Mouse (Mus musculus) brain, embryonic 14.5 days (tissue): ENCODE measurements at regions not wholly inside any gene's neighbourhood (a gene's known extent, or its start where the extent isn't known, plus 50 kb on each side); places are given as distances from the start of the nearest gene placed in this dataset.

Source experiments
- CTCF ChIP-seq: fragments of 200-500 bp; IDR thresholded peaks from 2 replicates; pipeline ENCODE4 v1.5.1; 2012; ENCODE audit warnings: inconsistent platforms, mild to moderate bottlenecking, moderate library complexity, borderline replicate concordance; ENCODE audit not compliant: insufficient read depth, insufficient read length; ENCODE audit errors: extremely low read depth
- POLR2A ChIP-seq: fragments of 200-500 bp; IDR thresholded peaks from 2 replicates; pipeline ENCODE4 v1.6.1; 2012; ENCODE audit warnings: mild to moderate bottlenecking, inconsistent platforms, borderline replicate concordance; ENCODE audit not compliant: poor library complexity, insufficient read depth, insufficient read length, severe bottlenecking; ENCODE audit errors: extremely low read depth

GRCm38 (mm10) chr4:12369551-12369950 is 197.7 kb upstream of the Fam92a start:
- TF ChIP-seq CTCF (no peak), POLR2A (no peak)
